Mouse (Mus musculus) yolk sac, embryonic 10.5 days (tissue): ENCODE data around the gene Mul1.

ENCODE experiments used
- DNase-seq: peaks from one replicate; pipeline ENCODE4 v3.0.0-alpha.2; 2017; ENCODE audit warnings: low spot score

Gene Mul1

DNA sequence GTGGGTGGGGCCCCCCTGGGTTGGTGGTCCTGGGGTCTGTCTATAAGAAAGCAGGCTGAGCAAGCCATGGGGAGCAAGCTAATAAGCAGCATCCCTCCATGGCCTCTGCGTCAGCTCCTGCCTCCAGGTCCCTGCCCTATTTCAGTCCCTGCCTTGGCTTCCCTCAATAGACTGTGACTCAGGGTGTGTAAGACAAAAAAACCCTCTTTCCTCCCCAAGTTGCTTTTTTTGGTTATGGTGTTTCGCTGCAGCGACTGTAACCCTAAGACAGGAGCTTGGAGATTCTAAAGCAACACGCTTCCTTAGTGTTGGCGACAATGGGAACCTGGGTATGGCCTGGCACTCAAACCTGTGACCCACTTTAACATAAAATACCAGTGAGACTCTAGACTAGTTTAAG, 27.0 kb downstream of the Mul1 start:
- no peak for DNase-seq

DNA sequence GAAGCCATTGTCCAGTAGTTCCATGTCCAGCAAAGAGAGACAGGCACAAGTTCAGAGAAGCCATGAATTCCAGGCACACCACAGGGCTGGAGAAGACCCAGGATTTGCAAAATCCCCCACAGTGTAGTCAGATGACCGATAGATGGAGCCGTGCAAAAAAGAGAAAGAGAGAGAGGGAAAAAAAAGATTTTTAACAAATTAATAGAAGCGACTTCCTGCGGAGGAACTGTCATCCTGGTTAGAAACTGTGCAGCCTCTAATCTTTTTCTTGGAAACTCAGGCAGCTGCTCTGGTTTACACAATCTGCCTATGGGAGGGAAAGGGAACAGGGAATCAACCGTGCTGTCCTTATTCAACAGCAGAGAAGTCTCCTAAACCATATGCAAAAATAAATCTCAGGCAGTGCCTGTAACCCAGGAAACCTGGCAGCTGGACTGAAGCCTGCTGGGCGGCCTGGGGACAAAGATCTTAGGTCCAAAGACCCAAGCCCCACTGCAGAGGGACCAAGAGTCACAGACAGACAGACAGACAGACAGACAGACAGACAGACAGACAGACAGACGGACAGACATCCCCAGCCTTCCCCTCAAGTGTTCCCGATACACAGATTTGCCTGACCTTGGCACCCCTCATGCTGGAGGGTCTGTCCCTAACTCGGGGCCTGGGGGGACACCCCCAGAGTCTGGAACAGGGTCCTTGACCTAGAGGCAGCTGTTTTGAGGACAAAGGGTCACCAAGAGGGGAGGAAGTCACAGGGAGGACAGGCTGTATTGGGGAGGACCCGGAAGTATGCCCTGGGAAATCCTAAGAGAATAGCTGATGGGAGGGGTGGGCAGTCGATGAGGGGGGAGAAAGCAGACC, 28.7 kb downstream of the Mul1 start:
- DNase-seq: peak; percentile 55

DNA sequence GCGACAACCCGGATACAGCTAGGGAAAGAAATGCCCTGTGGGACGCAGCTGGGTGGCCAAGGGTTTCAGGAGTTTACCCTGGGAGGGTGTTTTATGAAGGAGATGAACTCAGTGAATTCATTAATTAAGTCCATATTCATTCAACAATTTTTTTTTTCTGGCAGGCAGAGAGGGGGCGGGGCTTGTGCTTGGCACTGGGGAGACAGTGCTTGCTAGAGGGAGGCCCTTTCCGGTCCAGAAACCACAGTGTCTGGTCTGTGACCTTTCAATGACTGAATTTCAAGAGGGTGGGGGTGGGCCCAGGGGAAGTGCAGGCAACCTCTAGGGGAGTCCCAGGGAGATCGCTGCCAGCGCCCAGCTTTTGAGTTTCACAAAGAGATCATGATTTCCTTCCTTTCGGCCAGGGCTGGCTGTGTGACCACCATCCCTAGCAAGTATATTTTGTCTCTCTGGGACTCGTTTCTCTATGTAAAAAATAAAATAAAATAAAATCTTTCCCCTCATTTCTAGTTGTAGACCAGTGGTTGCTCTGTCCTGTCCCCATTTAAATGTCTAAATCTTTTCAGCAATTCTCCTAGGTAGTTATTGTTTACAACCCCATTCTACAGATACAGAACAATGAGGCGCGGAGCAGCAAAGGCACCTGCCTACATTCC, 29.5 kb downstream of the Mul1 start:
- DNase-seq: peak; percentile 79

DNA sequence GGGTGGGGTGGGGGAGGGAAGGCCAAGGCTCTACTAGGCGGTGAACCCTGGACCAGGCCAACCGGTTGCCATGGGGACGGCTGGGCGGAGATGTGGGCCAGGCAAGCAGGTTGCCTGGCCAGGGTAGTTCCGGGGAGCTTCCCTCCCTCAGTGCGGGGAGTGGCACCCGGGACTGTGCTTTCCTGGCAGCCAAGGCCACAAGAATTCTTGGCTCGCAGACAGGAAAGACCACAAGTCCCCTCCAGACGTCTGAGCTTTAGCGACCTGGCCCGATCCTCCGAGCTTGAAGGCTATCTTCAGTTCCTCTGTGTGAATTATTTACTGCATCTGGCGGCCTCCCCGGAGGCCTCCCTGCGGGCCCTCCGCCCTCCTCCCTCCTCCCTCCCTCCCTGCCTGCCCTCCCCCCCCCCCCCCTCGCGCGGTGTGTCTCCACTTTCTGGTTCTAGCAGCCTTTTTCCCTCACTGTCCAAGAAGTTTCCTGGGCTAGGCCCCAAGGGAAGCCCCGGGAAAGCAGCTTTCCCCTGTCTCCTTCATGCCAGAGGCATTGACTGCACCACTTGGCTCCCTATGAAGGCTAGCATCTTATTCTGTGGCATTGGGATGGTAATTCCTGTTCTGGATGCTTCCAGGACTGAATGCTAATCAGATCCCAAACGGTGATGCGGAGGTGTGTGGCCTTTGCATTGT, 30.3 kb downstream of the Mul1 start:
- peak; percentile 92 for DNase-seq

DNA sequence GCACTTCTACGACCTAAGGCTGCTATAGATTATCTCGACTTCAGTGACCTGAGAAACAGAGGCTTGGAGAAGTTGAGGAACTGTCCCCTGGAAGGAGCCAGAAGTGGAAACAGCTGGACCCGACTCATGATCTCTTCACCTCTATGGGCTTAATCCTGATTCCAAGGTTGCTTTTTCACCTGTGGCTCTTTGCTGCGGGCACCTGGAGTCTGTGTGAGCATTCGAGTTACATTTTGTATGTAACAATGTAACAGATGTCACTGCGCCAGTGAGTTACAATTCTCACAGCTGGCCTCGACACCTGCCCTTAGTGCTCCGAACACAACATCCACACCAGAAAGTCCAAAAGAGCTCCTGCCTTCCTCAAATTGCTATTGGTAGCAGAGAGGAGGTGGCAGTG, 31.0 kb downstream of the Mul1 start:
- DNase-seq: no peak

DNA sequence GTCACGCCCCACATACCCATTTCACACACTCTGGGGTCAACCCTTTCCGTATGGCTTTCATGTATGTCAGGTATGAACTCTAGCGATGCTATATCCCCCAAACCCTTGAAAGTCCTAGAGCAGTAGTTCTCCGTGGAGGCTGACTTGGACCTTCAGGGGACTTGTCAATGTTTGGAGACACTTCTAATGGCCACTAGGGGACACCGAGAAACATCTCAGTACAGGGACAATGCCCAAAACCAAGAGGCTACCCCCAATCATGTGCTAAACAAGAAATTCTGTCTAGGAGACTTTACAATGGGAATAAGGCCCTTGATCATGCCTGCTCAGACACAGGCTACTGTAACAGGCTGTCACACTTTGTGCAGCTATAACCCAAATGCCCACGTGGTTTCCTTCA, 32.2 kb downstream of the Mul1 start:
- DNase-seq: no peak

DNA sequence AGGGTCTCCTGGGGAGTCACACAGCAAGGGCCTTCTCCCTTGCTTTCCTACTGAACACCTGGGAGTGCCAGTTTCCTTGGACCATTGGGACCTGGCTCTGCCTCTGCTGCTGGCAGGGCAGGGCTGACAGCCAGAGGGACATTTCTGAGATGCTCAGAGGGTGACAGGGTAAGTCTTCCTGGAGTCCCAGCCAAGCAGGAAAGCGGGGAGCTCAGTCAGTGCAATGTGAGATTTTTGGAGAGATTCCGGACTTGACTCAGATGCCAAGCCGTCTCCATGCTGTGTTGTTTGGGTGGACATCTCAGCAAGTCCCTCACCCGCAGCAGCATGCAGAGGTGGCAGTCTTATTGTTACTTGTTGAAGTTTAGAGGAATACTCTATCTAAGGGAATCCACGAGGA, 33.0 kb downstream of the Mul1 start:
- no peak for DNase-seq

DNA sequence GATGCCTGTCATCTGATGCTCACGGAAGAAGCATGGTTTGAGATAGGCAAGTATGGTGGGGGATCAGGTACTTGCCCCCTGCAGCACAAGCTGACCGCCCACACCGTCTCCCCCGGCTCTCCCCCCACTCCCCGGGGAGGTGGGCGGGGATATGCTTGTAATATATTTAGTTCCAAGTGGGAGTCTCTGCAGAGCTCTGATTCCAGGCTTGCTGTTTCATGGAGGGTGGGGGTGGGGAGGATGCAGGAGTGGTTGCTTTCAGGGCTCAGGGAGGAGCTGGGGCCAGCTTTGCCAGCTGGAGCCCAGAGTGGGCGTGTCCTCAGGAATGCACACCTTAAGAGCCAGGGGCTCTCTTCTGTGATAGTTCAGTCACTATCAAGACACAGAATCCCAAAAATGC, 34.6 kb downstream of the Mul1 start:
- DNase-seq: no peak

DNA sequence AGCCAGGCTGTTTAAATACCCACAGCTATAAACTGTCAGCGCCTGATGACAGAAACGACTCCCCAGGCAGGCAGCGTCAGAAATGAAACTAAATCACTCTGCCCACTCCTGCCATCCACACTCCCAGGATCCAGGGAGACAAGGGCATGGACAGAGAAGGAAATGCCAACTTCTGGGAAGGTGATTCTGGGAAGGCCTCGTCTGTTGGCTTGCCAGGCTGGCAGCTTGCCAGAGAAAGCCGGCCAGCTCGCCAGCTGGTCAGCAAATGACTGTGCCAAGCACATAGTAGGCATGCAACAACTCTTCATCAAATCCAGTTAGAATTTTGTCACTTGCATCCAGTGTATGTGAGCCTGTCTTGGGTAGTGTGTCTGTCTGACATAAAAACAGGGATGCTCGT, 36.8 kb downstream of the Mul1 start:
- DNase-seq: no peak

DNA sequence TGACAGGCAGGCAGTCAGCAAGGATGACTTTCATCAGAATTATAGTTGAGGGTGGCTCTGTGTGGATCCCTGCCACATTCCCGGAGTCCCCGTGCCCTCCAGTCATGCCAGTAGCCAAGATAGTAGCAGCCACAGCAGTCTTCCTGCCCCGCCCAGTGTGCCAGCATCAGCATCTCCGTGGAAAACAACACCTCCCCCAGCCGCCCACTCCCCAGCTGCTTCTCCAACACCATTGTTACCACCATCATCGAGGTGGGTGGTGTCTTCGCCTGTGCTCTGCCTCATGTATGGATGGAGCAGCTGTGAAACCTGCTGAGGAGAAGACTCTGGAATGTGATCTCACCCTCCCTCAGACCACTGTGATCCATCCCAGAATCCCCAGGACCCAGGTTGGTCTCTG, 45.1 kb downstream of the Mul1 start:
- no peak for DNase-seq

DNA sequence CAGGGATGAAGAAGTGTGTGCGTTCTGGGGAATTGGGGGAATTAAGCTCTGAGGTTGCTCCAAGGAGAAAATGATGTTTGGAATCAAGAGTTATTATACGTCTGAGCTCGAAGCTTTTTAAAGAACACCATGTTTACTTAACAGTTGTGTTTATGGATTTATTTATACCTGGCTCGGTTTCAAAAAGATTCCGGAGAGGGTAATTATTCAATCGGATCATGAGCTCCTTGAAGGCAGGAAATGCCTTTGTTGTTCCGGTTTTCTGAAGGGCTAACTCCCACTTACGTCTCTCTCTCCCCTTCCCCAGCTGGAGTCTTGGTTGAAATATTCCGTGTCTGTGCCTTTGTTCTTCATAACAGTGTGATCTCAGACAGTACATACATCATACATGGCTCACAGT, 46.5 kb downstream of the Mul1 start:
- DNase-seq: no peak

DNA sequence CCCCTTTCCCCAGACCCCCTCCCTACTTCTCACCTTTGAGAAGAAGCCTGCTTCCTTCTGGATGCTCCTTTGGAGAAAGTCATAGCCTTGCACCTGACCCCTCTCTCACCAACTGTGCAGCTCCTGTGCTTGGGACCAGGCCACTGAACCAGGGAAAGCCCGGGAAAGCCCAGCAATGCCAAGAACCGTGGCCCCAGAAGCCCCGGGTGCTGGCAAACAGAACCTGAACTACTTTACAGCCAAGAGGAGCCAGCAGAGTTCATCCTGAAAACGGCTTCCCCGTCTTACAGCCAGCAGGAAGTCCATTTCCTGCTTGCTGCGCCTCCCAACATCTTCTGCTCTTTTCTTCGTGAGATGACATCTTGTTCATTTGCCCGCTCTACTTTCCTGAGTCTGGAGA, 48.2 kb downstream of the Mul1 start:
- DNase-seq: no peak

DNA sequence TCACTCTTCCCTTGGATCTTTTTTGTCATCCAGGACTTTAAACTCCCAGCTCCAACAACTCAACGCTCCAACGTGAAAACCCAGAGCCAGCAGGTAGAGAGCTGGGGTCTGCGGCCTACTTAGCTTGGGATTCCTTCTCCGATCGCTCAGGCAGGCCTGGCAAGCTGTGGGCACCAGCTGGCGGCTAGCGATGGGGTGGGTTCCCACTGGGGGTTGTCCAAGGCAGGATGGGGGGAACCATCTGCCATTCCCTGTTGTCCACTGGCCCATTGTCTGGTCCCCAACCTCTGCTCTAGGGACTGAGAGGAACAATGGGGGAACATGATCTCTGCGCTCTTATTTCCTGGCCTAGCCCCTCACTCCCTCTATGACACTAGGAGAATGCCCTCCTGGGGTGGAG, 53.8 kb downstream of the Mul1 start:
- no peak for DNase-seq

DNA sequence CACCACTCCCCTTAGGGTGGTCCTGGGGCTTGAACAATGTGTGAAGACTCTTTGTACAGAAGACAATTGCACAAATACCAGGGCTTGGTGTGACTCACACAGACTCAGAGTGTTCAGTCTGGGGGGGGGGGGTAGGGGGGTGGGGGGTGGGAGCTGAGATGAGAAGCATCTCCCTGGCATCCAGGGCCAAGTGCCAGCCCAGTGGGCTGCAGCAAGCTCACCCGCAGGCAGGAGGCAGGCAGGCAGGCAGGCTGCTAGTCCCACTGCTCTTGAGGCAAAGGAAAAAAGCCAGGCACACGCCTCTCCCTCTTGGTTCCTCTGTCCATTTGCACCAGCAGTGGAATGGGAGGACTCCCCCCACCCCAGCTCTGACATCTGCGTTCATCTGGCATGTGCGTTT, 56.6 kb downstream of the Mul1 start:
- no peak for DNase-seq
